Mouse (Mus musculus): ENCODE data around the gene Ntmt1.

Gene Ntmt1

DNA sequence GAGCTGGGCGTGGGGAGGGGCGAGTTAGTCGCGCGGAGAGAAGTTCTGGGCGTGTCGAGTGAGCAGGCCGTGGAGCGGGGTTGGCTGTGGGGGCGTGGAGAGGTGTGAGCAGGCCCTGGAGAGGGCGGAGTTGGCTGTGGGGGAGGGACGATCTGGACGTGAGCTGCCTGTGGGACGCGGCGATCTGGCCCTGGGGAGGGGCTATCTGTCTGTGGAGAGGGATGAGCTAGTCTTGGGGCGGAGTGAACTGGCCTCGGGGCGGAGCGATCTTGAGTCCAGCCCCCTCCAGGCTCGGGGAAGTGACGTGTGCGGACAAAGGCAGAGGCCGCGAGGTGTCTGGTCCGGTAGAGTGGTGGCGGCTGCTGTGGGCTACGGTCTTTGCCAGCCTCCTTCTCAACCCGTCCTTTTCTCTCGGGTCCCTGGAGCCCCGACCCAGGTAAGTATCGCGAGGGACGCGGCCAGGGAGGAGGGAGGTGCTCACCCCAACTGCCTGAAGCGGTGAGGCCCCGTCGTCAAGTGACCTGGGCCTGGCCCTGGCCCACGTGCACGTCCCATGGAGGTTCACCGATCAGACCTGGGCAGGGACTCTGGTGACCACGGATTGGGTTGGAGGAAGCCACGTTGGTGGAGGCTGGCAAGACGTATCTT lies at the start of gene Ntmt1:
Gene Ntmt1, plus strand, starts transcription at position 179 of the 648 bp plus-strand sequence.
- DNase-seq (ENCODE audit: low read depth, low spot score) = peak; percentile 100

DNA sequence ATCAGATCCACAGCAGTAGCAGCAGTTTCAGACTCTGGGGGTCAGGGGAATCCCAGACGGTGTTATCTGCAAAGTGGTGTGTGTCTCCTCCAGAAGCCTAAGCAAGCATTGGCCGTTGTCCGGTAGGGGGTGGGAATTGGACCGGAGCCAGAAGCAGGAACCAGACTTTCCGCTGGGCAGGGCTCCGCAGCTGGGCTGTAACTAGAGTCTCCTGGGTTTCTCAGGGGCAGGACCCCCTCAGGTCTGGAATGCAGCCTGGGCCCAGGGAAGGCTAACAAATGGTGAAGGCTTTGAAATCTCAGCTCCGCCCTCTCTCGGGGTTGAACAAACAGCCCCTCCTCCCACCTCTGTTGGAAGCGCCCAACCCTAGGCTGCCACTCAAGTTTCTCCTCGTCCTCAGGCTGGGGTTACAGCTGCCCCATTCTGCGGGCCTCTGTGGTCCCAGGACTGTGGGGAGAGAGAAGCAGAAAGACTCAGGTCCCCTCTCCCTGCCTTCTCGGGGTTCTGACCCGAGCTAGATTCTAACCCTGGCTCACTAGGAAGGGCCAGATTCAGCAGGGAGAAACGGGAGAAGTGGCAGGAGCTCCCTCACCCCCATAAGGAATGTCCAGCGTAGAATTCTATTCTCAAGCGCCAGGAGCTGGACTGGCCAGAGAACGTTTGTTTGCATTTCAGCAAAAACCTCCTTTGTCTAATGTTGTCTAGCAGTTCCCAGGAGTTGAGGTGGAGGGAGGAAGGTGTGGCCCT lies 49.1 kb upstream of the Ntmt1 start:
- DNase-seq (ENCODE audit: low read depth, low spot score) = no peak

- DNase-seq (ENCODE audit: low read depth, low spot score) = no peak
These were observed 48.6 kb upstream of the Ntmt1 start for GRCm38 (mm10) chr2:30759088-30759374.

- DNase-seq (ENCODE audit: low read depth, low spot score) = no peak
These were observed 48.2 kb upstream of the Ntmt1 start for GRCm38 (mm10) chr2:30759442-30759841.

GRCm38 (mm10) chr2:30759858-30760547 lies 47.6 kb upstream of the Ntmt1 start:
- DNase-seq (ENCODE audit: low read depth, low spot score) = no peak

DNA sequence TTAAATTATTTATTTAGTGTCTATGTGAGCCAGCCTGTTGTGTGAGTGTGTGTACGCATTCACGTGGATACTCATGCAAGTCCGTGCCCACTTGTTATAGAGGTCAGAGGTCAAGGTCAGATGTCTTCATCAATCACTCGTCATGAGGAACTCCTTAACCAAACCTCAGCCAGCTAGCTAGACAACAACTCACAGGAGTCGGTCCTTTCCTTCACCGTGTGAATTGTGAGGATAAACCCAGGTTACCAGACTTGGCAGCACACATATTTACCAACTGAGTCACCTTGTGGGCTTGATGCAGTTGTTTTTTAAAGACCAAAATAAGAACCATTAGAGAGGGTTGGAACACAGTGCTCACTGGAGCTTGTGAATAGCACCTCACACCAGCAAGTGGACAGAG lies 46.9 kb upstream of the Ntmt1 start:
- DNase-seq (ENCODE audit: low read depth, low spot score) = no peak

- no peak for DNase-seq (ENCODE audit: low read depth, low spot score)
These were observed 41.2 kb upstream of the Ntmt1 start for GRCm38 (mm10) chr2:30766446-30766845.

GRCm38 (mm10) chr2:30767626-30768240 lies 39.9 kb upstream of the Ntmt1 start:
- DNase-seq (ENCODE audit: low read depth, low spot score) = no peak

DNA sequence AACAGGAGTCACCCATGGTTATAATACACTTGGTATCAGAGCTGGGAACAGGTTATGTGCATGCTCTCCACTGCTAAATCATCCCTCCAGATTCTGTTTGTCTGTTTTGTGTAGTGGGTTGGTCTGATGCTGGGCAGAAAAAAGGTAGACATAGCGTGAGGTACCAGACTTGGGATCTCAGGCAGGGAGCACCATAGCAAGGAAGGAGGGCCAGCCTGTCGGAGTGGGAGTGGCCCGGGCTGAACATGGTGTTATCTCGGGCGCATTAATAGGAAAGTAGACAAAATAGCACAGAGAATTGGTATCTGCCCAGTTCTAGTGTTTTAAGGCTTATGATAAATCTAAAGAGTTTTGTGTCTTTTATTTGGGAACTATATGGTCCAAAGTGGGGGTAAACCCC lies 39.1 kb upstream of the Ntmt1 start:
- DNase-seq (ENCODE audit: low read depth, low spot score) = no peak

DNA sequence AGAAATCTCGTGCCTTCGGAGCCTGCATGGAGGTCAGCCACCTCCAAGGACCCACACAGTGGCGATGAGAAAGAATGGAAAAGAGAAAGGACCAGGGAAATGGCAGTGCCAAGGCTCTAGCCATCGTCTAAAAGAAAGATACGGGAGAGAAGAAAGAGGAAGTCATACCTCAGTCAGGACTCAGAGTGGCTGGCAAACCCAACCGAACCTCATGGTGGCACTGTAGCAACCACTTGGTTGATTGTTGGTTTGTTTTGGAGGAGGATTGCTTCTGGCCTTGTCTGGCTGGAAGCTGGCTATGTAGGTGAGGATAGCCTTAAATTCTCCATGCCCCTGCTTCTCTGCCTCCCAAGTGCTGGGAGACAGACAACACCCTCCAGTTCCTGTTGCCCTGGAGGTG lies 38.4 kb upstream of the Ntmt1 start:
- DNase-seq (ENCODE audit: low read depth, low spot score) = peak; percentile 40

DNA sequence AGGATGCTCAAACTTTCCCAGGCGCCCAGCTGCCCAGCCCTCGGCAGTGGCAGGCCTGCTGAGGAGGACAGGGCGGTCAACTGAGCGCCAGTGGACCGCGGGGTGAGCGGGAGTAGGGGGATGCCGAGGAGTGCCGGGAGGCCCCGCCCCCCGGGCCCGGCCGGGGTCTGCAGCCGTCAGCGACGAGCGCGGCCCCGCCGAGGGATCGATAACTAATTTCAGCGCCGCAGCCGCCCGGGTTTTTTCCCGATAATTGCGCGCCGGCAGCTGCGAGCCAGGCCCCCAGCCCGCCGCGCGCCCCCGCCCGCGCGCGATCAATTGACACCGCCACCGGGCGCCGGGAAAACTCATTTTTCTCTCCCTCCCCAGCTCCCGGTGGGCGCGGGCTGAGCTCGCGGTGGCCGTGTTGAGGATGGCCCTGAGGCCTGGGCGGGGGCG lies 36.2 kb upstream of the Ntmt1 start:
- no peak for DNase-seq (ENCODE audit: low read depth, low spot score)

DNA sequence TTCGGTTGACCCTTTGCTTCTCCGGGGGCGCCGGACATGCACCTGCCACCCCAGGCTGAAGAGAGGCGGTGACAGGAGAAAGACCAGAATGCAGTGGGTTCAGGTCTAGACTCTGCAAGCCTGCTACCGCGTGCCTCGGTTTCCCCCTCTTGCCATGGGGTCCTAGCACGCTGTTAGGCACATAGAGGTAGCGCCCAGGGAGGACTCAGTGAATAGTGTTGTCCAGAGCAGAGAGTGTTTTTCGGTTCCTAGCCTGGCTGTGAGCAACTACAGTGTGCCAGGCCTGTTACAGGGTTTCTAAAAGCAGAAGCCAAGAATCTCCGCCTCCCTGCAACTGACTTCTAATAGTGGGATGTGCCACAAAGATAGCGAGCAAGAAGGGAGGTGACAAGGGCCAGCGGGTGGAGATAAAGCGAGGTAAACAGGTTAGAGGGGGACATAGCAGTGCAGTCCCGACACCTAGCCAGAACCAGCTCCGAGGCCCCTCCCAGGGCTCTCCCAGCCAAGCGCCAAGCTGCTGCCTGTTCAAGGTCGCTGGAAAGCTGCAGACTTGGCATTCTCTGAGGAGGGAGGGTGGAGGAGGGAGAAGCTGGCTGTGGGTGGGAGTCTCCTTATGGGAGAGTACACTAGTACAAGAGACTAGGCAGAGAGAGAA lies 35.7 kb upstream of the Ntmt1 start:
- peak; percentile 16 for DNase-seq (ENCODE audit: low read depth, low spot score)

DNA sequence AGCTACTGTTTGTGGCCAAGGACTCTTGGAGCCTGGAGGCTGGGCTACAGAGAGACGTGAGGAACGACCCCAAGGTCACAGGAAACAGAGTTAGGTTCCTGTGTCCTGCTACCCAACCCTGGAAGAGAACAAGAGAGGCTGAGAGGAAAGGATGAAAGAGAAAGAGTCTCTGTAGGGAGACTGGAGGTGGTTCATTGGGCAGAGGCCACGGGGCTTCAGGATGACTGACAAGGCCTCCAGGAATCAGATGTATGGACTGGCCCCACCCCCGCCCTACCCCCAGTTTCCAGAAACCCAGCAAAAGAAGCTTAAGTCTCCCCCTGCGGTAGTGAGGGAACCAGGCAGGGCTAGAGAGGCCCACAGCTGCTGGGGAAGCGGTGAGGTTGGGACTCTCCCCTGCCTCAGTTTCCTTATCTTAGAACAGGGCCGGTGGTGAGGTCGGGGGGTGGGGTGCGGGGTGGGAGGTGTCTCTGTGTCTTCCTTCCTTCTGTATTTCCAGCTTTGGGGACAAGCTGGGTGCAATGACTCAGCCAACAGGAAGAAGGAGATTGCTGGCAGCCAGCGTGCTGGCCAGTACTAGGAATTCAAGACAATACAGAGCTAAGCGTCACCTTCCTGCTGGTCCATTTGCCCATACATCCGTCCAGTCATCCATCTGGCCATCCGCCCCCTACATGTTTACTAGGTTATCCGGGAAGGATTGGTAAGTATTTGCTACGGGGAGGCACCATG lies 34.9 kb upstream of the Ntmt1 start:
- no peak for DNase-seq (ENCODE audit: low read depth, low spot score)

DNA sequence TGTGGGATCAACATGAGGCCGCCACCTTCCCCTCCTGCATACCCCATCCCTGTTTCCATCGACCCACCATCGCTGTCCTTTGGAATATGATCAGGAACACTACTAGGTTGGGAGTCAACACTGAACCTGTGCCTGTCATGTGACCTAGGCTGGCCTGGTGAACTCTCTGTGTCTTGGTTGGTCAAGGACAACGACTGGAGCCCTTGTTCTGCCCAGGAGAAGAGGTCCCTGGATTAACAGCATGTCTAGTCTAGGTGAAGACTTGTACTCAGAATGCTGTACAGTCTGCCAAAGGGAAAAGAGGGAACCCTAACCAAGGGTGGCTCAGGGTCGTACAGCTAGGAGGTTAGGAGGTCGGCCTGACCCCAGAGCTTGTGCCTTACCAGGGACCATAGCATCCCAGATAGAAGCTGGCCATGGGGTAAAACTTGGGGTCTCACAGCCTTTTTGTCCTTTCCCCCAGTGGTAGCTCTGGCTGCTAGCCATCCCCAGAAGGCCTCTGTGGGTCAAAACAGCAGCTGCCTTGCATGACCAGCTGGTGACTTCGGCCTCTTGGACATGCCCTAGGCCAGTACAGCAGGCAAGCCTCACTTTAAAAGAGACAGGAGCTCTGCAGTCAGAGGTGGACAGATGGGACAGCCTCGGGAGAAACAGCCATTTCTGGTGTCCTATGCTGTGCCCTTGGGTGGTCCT lies 34.2 kb upstream of the Ntmt1 start:
- DNase-seq (ENCODE audit: low read depth, low spot score) = no peak

DNA sequence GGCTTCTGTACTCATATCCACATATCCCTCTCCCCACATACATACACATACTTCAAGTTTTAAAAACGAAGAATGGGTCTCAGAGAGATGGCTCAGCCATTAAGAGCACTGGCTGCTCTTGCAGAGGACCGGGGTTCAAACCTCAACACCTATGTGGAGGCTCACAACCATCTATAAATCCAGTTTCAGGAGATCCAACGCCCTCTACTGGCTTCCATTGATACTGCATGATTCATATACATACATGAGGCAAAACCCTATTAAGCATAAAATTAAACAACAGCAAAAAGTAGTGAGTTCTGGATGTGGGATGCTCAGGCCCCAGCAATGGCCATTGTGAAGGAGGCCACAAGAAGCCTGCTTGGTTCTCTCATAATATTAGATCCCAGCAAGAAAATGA lies 31.7 kb upstream of the Ntmt1 start:
- DNase-seq (ENCODE audit: low read depth, low spot score) = peak; percentile 47

DNA sequence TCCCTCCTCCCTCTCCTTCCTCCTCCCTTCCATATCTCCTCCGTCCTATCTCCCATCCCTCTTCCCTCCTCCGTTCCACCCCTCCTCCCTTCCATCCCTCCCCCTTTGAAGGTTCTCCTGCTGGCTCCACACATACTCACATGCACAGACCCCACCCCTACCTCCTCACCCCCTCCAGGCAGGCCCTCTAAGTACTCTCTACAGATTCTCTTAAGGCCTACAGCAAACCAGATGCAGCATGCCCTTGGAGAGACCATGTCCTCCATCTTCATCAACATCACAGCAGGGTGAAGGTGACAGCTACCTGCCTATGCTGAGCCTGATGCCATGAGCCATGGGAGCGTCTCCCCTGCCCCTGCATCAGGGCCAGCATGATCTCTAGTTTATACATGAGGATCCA lies 30.4 kb upstream of the Ntmt1 start:
- DNase-seq (ENCODE audit: low read depth, low spot score) = no peak

DNA sequence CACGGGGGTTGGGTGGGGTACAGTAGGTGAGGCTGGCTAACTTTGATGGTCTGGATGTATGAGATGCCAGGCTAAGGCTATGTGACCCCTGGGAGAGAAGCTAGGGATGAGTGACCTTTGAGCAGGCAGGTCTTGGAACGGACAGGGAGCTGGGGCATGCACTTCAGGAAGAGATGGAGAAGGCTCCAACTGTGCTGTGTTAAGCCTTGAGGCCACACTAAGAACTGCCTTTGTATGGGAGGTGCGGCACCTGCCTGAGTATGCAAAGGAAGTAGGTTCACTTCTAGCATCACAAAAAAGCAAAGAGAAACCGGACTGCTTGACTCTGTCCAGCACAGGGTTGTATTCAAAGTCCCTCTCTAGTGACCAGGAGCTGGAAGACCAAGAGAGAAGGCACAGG lies 29.4 kb upstream of the Ntmt1 start:
- DNase-seq (ENCODE audit: low read depth, low spot score) = no peak

GRCm38 (mm10) chr2:30779241-30779640 lies 28.4 kb upstream of the Ntmt1 start:
- no peak for DNase-seq (ENCODE audit: low read depth, low spot score)

DNA sequence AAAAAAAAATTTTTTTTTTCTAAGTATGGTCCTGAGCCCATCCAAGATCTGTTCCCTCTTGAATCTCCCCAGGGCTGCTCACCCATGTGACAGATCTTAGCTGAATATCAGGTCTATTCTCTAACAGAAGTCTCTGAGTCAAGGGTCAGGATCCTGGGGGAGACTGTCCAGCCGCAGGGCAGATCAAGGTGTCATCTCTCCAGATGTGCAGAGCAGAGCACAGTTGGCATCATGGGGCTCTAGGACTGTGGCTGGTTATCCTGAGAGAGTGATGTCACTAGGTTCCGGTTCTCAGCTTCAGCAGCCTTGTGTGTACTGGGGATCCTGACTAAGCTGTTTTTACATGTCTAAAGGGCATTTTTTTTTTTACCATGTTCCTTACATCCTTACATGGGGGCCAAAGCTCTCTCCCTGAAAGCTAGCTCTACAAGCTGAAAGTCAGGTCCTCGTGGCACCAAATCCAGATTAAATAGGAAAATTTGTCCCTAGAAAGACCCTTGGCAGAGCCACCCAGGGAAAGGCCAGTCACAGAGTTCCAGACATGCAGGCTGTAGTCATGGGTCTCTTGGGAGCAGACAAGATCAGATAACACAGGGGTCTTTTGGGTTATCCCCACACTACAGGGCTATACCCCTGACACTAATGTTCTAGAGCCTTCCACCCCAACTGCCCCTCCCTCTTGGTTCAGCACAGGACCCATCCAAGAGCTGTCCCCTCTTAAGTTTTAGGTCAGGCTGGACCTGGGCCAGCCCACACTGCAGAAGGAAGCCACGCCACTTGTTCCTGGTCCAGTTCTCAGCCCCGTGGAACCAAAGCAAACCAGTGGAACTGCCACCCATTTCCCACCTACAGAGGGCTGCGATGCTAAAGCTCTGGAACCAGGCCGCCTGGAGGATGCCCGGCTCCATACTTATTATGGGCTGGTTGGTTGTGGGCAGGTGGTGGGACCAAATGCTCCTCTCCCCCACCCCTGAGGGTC lies 25.0 kb upstream of the Ntmt1 start:
- DNase-seq (ENCODE audit: low read depth, low spot score) = no peak

- peak; percentile 56 for DNase-seq (ENCODE audit: low read depth, low spot score)
These were observed 24.3 kb upstream of the Ntmt1 start for GRCm38 (mm10) chr2:30783346-30783745.

All from CD4-positive, CD25-positive, alpha-beta regulatory T cell, adult 2 months (primary cell).